Mouse (Mus musculus) ZHBTc4 (cell line): Measurements from ENCODE around the gene P2ry10b.

ENCODE experiments used
- DNase-seq: peaks from one replicate; pipeline ENCODE4 v3.0.0-alpha.2; 2011; ENCODE audit warnings: low read depth, low spot score

P2ry10b gene

DNA sequence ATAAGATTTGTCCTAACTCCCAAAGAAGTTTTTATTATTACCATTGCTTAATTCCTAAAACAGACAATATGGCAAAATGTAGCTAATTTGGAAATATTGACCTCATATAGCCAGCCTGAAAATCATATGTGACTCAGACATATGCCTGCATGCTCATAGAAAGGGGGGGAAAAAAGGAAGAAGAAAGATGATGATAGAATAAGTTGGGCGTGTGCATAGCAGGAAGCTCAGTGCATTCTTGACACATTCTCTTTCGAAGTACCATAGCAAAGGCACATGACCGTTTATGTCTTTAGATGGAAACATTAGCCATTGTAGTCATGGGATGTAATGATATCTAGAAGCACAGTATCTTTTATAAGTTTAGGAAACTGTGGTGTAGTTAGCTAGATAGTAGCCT is at the start of gene P2ry10b:
P2ry10b (plus strand) TSS at position 247 of the 400 bp plus-strand sequence.
- no peak for DNase-seq

DNA sequence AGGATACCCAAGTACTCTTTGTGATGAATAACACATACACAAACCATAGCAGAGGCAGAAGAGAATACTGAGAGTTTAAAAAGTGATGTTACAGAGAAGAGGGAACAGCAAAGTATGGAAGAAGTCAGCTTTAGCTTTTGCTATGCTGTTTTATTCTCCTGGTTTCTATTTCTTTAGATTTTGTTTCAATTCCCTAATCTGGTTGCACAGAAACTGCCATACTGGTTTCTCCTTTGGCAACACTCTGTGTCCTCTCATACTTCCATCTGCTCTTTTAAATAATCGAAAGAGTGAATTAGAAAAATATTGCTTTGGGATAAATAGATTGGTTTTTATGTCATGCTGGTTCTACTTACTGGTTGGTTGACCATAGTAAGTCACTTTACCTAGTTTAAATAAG is 32.4 kb upstream of the P2ry10b start:
- DNase-seq = no peak

DNA sequence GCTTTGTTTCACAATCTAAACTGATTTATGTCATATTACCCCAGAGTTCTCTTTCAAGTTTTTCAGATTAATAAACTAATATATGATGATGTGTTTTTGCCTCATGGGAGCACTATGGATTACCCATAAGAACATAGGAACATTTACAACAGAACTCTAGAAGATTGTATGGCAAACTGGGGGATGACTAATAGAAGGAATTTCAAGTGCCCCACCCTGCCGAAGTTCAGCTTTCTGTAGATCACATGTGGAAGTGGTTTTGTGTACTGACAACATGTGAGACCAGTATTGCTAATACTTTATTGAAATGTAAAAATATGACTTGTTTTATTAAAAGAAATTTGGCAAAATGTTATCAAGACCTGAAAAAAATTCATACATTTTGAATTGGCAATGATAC is 31.7 kb upstream of the P2ry10b start:
- no peak for DNase-seq

DNA sequence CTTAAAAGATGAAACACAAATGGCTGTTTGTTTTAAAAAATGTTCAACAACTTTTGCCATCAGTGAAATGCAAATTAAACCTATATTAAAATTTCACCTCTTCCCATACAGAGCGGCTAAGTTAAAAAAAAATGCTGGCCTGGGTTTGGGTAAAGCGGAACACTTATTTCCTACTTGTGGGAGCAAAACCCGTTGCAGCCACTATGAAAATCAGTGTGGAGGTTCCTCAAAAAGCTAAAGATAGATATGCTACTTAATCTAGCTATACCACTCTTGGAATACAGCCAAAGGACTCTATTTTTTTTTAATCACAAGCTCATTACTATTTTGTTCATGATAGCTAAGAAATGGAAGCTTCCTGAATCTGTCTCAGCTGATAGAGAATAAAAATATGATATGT is 5.5 kb upstream of the P2ry10b start:
- no peak for DNase-seq

DNA sequence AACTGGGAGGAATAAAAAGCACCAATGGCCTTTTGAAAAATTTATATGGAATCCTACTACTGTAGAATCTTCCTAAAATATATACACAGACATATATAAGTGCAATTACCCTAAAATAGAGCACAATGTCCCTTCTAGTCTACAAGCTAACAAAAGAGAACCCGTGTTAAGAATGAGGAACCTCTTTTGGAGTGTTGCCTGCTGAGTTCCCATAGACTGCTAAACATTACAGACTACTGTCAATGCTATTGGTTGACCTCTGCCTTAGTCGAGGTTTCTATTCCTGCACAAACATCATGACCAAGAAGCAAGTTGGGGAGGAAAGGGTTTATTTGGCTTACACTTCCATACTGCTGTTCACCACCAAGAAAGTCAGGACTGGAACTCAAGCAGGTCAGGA is 4.8 kb upstream of the P2ry10b start:
- DNase-seq = no peak

DNA sequence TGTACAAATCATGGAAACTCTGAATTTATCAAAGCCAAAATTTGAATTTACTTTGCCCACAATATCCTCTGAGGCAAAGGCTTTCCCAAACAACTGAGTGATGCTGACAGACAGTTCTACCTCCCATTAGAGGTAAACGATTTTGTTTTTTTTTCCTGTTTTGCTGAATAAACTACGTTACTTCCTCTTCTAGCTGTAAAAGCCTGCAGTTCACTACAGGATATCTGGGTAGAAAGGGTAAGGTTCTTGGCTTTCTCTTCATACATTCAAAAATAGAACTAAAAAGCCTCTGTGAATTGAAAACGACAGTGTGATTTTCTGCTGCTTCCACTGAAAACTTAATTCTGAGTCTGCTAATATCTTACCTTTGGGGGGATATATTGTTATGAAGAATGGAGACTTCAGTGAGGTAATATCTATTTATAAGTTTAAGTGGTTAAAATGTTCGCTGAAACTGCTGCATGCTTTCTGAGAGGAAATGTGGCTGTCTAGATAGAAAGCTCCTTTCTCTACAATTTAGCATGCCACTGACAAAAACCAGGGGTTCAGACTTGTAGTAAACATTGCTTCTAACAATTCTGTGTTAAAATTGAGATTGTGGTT is 765 bp downstream of the P2ry10b start:
- no peak for DNase-seq

DNA sequence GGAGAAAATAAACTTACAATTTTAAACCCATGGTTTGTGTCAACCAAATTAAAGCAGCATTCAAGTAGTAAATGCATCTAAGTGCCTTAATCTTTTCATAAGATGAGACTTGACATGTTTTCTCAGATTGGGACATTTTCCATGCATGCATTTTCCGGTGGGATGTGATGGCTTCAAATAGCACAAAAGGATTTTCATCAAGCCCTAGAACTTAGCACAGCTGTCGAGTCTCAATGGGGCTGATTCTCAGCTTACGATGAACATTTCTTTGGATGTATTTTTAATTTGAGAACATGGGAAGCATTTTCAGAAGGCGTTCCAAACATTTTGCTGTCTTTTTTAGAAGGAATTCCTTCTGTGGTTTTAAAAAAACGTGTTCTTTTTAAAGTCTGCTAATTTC is 1.3 kb downstream of the P2ry10b start:
- DNase-seq = no peak

DNA sequence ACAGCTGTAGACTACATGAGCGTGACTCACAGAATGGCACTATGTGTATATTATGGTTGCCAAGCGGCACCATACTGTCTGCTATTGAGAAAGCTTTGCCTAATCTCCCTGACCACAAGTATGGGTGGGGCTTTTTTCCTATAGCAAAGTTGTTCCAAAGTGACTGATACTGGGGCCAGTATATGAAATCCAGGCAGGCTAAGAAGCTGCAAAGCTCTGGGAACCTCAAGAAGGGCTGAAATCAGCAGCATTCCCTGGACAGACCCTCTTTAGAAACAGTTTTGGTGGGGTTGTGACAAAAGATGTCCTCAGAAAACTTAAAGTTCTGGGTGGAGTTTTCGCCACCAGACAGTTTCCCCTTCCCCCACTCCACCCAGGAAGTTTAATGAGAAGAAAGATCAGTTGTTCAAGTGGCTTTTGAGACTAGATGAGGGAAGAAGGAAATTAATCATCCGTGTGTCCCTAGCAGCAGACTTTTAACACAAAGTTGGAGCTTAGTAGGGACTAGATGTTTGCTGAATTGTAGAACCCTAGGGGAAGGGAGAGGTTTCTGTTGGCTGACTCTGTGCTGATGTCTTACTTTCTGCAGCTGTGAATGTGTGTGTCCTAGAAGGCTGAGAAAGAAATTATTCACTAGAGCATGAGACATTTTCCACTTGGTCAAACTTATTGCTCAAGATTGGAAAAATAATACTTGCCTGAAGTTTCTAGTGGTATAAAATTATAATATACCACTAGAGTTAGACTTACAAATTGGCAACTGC is 2.2 kb downstream of the P2ry10b start:
- no peak for DNase-seq

DNA sequence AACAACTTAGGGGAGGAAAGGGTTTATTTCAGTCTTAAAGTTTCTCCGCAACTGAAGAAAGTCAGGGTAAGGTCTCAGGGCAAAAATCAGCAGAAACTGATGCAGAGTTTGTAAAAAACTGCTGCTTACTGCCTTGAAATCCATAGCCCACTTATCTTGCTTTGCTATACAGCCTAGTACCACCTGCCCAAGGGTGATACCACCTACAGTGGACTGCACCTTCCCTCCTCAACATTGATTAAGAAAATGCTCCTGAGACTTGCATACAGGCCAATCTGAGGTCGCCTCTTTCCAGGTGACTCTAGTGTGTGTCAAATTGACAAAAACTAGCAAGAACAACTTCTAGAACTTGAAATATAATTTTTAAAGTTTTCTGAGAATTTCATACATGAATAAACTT is 7.3 kb downstream of the P2ry10b start:
- no peak for DNase-seq

DNA sequence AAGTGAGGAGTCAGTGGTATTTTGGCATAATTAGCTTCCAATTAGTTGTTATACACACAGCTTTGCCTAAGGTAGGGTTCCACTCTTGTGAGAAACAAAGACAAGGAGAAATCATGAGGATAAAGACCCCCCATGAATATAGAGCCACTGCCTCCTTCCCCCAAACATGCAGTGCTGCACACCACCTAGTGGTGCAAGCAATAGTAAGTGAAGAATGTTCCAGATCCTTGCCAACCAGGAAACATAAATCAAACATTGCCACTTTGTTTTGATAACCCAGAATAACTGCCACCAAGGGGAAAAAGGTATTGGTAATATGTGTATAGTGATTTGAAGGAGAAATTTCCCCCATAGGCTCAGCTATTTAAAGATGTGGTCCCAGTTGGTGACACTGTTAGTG is 11.8 kb downstream of the P2ry10b start:
- peak; percentile 1 for DNase-seq

DNA sequence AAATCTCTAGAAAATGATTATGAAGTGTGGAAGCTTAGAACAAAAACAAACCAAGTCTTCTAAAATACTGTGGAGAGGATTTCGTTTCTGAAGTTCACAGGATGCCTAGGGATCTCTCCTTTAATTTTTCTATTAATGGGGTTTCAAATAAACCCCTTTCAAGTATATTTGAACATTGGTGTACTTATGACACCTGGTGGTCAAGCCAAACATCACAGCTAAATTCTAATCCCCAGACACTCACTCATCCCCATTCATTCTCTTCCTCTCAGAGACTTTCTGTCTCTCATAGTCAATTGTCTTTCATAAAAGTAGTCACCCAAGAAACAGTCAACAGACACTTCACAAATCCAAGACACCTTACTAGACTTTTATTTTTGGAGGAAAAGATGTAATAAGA is 19.6 kb downstream of the P2ry10b start:
- peak; percentile 12 for DNase-seq

DNA sequence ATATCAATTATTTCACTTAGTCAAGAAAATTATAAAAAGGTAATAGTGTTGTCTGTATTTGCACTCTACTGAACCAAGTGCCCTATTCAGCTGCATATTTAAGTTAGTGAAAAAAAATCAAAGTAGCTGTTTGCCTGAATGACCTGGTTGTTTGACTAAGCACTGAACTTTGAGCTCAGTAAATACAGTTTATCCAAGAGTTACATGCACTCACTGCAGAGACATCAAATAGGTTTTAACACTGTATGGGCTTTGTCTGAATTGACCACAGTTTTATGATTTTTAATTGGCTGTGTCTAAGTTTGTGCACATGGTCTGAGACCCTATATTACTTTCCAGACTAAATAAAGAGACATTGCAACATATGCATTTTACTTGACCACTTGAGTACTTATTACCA is 20.4 kb downstream of the P2ry10b start:
- DNase-seq = no peak

DNA sequence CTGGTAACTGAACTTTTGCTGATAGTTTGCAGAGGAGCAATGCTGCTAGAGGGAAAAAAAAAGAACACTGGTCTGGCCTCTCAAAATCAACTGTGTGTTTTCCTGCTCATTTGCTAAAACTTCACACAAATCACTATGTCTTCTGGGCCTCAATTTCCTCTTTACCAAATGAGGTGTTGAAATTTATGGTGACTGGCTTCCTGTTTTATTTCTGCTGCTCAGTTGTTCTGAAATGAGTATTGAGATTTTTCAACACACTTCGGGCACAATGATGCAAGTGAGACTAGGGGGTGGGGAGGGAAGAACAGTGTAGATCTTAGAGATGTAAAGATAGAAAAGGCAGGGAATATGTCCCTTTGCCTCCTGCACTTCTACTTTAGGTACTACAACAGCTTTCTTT is 30.0 kb downstream of the P2ry10b start:
- no peak for DNase-seq

DNA sequence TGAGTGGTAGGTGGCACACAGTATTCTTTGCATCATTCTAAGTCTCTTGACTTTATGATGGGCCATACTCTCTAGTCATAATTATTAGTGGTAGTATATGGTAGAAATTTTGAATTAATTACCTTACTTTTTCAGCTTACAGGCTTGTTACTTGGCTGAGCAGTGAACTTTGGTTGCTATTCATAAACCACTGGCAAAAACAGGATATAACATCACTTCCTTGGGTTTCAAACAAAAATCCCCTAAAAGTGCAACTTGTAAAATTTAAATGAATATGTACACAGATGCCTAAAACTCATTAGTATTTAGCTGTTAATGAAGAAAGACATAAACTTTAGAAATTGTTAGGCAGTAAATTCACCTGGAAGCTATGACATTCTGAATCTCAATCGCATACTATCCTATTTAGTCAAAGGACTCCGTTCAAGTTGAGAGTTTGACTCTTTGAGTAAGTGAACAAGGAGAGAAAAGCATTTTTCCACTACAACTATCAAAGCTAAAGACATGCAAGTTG is 68.9 kb downstream of the P2ry10b start:
- DNase-seq = no peak
